Mouse (Mus musculus) midbrain, embryonic 10.5 days (tissue): Measurements from ENCODE around the gene Sash1. TPM values are rescaled to one million over a fixed set of nuclear protein-coding genes. Genes with fewer than 3 reads are reported as not detected.

Experiments
- DNase-seq: peaks from one replicate; pipeline ENCODE4 v3.0.0-alpha.2; 2017; ENCODE audit warnings: low spot score
- H3K27ac ChIP-seq: fragments of 300-500 bp; sonication (generic); replicated peaks from 2 replicates; pipeline ENCODE4 v1.5.1; 2016; ENCODE audit warnings: mild to moderate bottlenecking
- H3K27me3 ChIP-seq: fragments of 300-500 bp; sonication (generic); 2 replicates; pipeline ENCODE4 v1.6.1; 2016; ENCODE audit warnings: low read depth, mild to moderate bottlenecking; ENCODE audit not compliant: poor library complexity, severe bottlenecking
- H3K36me3 ChIP-seq: fragments of 300-500 bp; sonication (generic); 2 replicates; pipeline ENCODE4 v1.6.1; 2016; ENCODE audit warnings: mild to moderate bottlenecking, moderate library complexity
- H3K4me1 ChIP-seq: fragments of 300-500 bp; sonication (generic); 2 replicates; pipeline ENCODE4 v1.6.1; 2016
- H3K4me3 ChIP-seq: fragments of 300-500 bp; sonication (generic); 2 replicates; pipeline ENCODE4 v1.5.1; 2016; ENCODE audit warnings: mild to moderate bottlenecking, moderate library complexity
- H3K9me3 ChIP-seq: fragments of 300-500 bp; sonication (generic); replicated peaks from 2 replicates; pipeline ENCODE4 v1.6.1; 2016; ENCODE audit warnings: mild to moderate bottlenecking
- WGBS: fragments of 180-500 bp; shearing (Covaris S2); methylation state at CpG from one replicate; pipeline ENCODE4 v1.1.7; 2016; 5-methylcytosine and 5-hydroxymethylcytosine counted together
- polyA plus RNA-seq: library from polyadenylated mRNA; unstranded; fragments of >200 nt; fragmentation: Nextera tagmentation; extraction: Ambion mirVana; gene quantifications from 2 replicates; pipeline ENCODE4 v1.2.1, GENCODE M21; 2016

Sash1 gene
- polyA plus RNA-seq, 1 experiment from 2014 or later: 3.3 TPM

GRCm38 (mm10) chr10:8870368-8870767 lies 15.5 kb downstream of the Sash1 start:
- no peak overlapping the region for H3K27ac ChIP-seq
- no peak for DNase-seq
- 0 out of 2 replicates have a peak, but pooled peaks cover 3% of the 10 kb centered on the region for H3K4me1 ChIP-seq
- no peak overlapping the region for H3K4me3 ChIP-seq
- H3K9me3 ChIP-seq: no peaks in the 10 kb centered on the region
- 94% methylated on average over 3 of the region's 3 CpGs for WGBS
- no peaks in the 10 kb centered on the region for H3K27me3 ChIP-seq
- no peaks in the 10 kb centered on the region for H3K36me3 ChIP-seq

GRCm38 (mm10) chr10:8866062-8866642 lies 19.7 kb downstream of the Sash1 start:
- H3K27ac ChIP-seq: 0 out of 2 replicates have a peak overlapping the region, but pooled peaks have one; percentile 13
- no peak overlapping the region for H3K4me3 ChIP-seq
- WGBS: 82% methylated on average over 4 of the region's 4 CpGs
- H3K4me1 ChIP-seq: no peaks in the 10 kb centered on the region
- DNase-seq: no peak
- H3K27me3 ChIP-seq: no peaks in the 10 kb centered on the region
- H3K9me3 ChIP-seq: no peaks in the 10 kb centered on the region
- no peaks in the 10 kb centered on the region for H3K36me3 ChIP-seq

DNA sequence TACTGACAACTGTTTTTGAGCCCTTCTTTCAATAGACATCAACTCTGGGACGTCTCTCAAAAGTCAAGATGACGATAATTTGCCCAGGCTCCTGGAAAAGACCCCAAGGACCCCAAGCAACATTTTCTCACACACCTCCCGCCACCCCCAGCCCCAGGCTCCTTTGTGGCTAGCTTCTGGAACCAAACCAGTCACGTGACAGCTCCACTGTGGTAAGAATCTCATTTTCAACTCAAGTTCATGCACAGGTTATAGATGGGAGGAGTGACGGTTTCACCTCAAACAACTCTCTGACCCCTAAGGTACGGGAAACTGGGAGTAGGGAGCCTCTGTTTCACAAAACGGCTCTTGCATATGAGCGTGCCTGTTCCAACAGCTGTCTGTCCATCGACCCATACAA lies 25.2 kb downstream of the Sash1 start:
- H3K36me3 ChIP-seq: 0 out of 2 replicates have a peak, but pooled peaks cover 4% of the 10 kb centered on the region
- no peaks in the 10 kb centered on the region for H3K27me3 ChIP-seq
- no peak overlapping the region for H3K27ac ChIP-seq
- no peak for DNase-seq
- 84% methylated on average over 9 of the region's 9 CpGs for WGBS
- no peaks in the 10 kb centered on the region for H3K4me1 ChIP-seq
- H3K9me3 ChIP-seq: no peaks in the 10 kb centered on the region
- H3K4me3 ChIP-seq: no peak overlapping the region

DNA sequence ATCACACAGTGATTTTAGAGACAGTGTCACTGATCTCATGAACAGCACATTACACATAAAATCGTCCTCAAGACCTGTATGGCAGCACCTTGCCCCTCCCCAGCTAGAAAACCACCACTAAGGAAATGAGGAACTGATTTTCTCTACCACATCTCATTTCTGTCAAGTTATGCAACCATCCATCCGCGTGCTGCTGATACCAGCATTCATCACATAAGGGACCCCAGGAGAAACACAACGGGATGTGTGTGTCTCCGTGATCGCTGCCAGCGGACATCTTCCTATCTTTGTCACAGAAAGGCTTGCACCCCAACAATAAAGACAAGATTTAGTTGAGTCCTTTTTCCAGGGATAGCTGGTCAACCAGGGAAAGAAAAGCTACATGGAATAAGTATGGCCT lies 27.2 kb downstream of the Sash1 start:
- 94% methylated on average over 7 of the region's 7 CpGs for WGBS
- Histone ChIP-seq H3K4me3 (no peak overlapping the region), H3K36me3 (0 out of 2 replicates have a peak, but pooled peaks cover 4% of the 10 kb centered on the region), H3K27ac (no peak overlapping the region), H3K27me3 (no peaks in the 10 kb centered on the region), H3K4me1 (no peaks in the 10 kb centered on the region), H3K9me3 (no peaks in the 10 kb centered on the region)
- DNase-seq: no peak

- no peak for DNase-seq
- H3K9me3 ChIP-seq: no peaks in the 10 kb centered on the region
- 0 out of 2 replicates have a peak, but pooled peaks cover 4% of the 10 kb centered on the region for H3K36me3 ChIP-seq
- no peak overlapping the region for H3K27ac ChIP-seq
- H3K4me3 ChIP-seq: no peak overlapping the region
- no peaks in the 10 kb centered on the region for H3K27me3 ChIP-seq
- H3K4me1 ChIP-seq: no peaks in the 10 kb centered on the region
- 92% methylated on average over 2 of the region's 2 CpGs for WGBS
These were observed 28.9 kb downstream of the Sash1 start for GRCm38 (mm10) chr10:8856942-8857341.

- Histone ChIP-seq H3K27me3 (no peaks in the 10 kb centered on the region), H3K9me3 (no peaks in the 10 kb centered on the region), H3K36me3 (peaks cover 11% of the 10 kb centered on the region; the same call in 1 of the 2 replicates), H3K4me3 (no peak overlapping the region), H3K27ac (no peak overlapping the region), H3K4me1 (no peaks in the 10 kb centered on the region)
- DNase-seq: no peak
- 88% methylated on average over 7 of the region's 7 CpGs for WGBS
These were observed 32.5 kb downstream of the Sash1 start for GRCm38 (mm10) chr10:8853326-8853725.

- Histone ChIP-seq H3K4me1 (no peaks in the 10 kb centered on the region), H3K27me3 (no peaks in the 10 kb centered on the region), H3K27ac (no peak overlapping the region), H3K9me3 (no peaks in the 10 kb centered on the region), H3K4me3 (no peak overlapping the region), H3K36me3 (peaks cover 22% of the 10 kb centered on the region; the same call in 1 of the 2 replicates)
- 93% methylated on average over 10 of the region's 10 CpGs for WGBS
- no peak for DNase-seq
These were observed 34.2 kb downstream of the Sash1 start for GRCm38 (mm10) chr10:8851625-8852024.

GRCm38 (mm10) chr10:8847974-8848373 lies 37.9 kb downstream of the Sash1 start:
- Histone ChIP-seq H3K36me3 (peaks cover 33% of the 10 kb centered on the region), H3K9me3 (no peaks in the 10 kb centered on the region), H3K4me1 (no peaks in the 10 kb centered on the region), H3K27ac (no peak overlapping the region), H3K27me3 (no peaks in the 10 kb centered on the region), H3K4me3 (no peak overlapping the region)
- no peak for DNase-seq
- 64% methylated on average over 4 of the region's 4 CpGs for WGBS

DNA sequence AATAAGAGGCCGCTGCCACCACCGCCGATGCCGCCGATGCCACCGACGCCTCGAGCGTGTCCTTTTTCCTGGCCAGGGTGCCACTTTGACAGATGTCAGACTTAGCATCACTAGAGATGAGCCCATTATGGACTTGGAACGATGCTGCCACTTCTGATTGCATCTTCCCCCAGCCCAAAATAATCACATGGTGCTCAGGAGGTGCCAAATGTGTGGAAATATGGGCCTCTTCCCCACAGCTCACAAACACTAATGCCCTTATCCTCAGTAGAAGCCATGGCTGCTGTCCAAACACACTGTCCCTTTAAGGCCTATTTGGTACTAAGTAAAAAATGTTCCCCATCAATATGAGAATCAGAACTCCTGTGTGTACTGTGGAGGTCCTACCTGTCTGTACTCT lies 39.6 kb downstream of the Sash1 start:
- no peak overlapping the region for H3K4me3 ChIP-seq
- H3K27ac ChIP-seq: no peak overlapping the region
- no peaks in the 10 kb centered on the region for H3K9me3 ChIP-seq
- H3K4me1 ChIP-seq: 0 out of 2 replicates have a peak, but pooled peaks cover 3% of the 10 kb centered on the region
- DNase-seq: no peak
- H3K27me3 ChIP-seq: no peaks in the 10 kb centered on the region
- peaks cover 33% of the 10 kb centered on the region for H3K36me3 ChIP-seq
- WGBS: 97% methylated on average over 10 of the region's 10 CpGs

DNA sequence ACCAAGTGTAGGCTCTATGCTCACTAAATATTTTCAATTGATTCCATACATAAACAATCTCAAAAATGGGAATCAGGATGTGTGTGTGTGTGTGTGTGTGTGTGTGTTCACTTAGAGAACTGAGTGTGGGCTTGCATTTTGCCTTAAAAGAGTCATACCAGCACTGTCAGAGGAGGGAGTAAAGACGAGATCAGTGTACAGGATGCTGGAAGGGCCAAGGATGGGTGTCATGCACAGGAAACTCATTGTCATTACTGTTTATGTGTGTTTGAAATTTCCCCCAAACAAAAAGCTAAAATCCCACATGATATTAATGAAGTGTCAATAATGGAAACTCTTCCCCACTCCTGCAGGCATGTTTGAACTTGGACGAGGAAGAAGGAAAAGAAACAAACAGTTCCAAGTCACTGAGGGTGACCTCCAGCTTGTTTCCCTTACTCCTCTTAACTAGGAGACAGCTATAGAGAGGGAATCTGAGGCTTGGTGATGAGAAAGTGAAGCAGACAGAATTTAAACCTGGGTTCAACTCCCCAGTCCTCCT lies 40.6 kb downstream of the Sash1 start:
- Histone ChIP-seq H3K4me3 (no peak overlapping the region), H3K27me3 (no peaks in the 10 kb centered on the region), H3K36me3 (peaks cover 33% of the 10 kb centered on the region), H3K9me3 (no peaks in the 10 kb centered on the region), H3K27ac (no peak overlapping the region), H3K4me1 (0 out of 2 replicates have a peak, but pooled peaks cover 5% of the 10 kb centered on the region)
- 77% methylated on average over 2 of the region's 2 CpGs for WGBS
- no peak for DNase-seq

- no peaks in the 10 kb centered on the region for H3K27me3 ChIP-seq
- H3K4me1 ChIP-seq: peaks cover 10% of the 10 kb centered on the region; the same call in 1 of the 2 replicates
- whole genome bisulfite sequencing: 85% methylated on average over 3 of the region's 3 CpGs
- H3K36me3 ChIP-seq: peaks cover 11% of the 10 kb centered on the region
- no peaks in the 10 kb centered on the region for H3K9me3 ChIP-seq
- no peak for DNase-seq
- H3K27ac ChIP-seq: no peak overlapping the region
- no peak overlapping the region for H3K4me3 ChIP-seq
These were observed 45.9 kb downstream of the Sash1 start for GRCm38 (mm10) chr10:8839956-8840355.

- Histone ChIP-seq H3K4me3 (no peak overlapping the region), H3K4me1 (no peaks in the 10 kb centered on the region), H3K27me3 (no peaks in the 10 kb centered on the region), H3K27ac (no peak overlapping the region), H3K9me3 (no peaks in the 10 kb centered on the region), H3K36me3 (no peaks in the 10 kb centered on the region)
- 92% methylated on average over 17 of the region's 17 CpGs for WGBS
- DNase-seq: no peak
These were observed 51.9 kb downstream of the Sash1 start for GRCm38 (mm10) chr10:8833816-8834464.

GRCm38 (mm10) chr10:8826303-8826702 lies 59.6 kb downstream of the Sash1 start:
- WGBS: 51% methylated on average over 10 of the region's 10 CpGs
- DNase-seq: no peak
- Histone ChIP-seq H3K4me1 (peaks cover 22% of the 10 kb centered on the region), H3K36me3 (no peaks in the 10 kb centered on the region), H3K4me3 (no peak overlapping the region), H3K9me3 (no peaks in the 10 kb centered on the region), H3K27ac (0 out of 2 replicates have a peak overlapping the region, but pooled peaks have one; percentile 23), H3K27me3 (no peaks in the 10 kb centered on the region)
